Mouse (Mus musculus) lung, adult 18-20 months (tissue): ENCODE measurements around the gene Hbq1a.
A peak's percentile ranks its signal among the peaks of the same experiment; 100 is the strongest.
"Not testable (repeated sequence)": the region's sequence is repeated elsewhere in the genome, so short reads cannot be mapped to it uniquely, and the experiment has no call there.

Experiments
- DNase-seq, 2 experiments: peaks; one replicate each; pipeline ENCODE4 v3.0.0; 2022; ENCODE audit warnings: mixed read lengths in 2 of 2

Gene Hbq1a

DNA sequence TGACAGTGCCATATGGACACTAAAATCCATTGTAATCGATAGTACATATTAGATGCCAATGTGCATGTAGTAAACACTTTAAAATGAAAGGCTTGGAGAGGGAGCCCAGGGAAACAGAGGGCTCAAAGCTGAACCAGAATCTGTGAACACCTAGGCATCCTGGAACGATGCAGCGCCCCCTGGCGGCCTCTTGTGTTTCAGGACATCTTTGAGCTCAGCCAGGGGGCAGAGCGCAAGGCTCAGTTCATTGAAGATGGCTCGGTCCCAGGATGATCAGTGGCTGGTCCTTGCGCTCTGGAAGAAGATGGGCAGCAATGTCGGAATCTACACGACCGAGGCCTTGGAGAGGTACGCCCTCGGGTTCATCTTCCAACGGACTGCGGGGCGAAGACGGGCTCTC is at the start of gene Hbq1a:
Hbq1a (plus strand) TSS at position 205 of the 400 bp plus-strand sequence.
- peak in 1 of 2 experiments; percentile 28 for DNase-seq

GRCm38 (mm10) chr11:32250880-32251763 is 48.7 kb upstream of the Hbq1a start:
- DNase-seq, result no peak

DNA sequence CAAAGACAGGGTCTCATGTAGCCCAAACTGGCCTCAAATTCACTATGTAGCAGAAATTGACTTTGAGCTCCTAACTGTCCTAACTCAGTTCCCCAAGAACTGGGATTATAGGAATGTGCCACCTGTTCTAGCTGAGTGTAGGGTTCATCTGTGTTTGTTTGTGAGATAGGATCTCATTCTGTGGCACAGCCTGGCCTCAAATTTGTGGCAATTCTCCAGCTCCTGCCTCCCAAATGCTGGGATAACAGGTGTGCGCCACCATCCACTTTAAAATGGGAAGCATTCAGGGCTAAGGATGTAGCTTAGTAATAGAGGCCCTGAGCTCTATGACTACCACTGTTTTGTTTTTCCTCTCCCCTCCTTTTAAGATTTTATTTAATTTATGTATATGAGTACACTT is 46.7 kb upstream of the Hbq1a start:
- DNase-seq, result no peak

DNA sequence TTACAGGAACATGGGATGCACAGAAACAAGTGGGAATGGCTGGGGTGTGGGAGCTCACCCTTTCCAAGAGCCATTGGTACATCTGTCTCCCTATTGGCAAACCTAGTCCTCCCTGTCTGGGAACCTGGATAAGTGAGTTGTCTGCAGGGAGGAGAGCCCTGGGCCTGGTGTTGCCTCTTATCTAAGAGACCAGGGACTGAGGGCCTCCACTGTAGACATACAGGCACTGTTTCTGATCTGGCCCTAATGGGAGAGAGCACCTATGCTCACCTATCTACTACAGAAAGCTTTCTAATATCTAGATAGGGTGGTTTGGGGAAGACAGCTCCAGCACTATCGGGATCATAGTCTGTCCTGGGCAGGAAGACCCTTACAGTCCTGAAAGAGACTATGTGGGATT is 43.7 kb upstream of the Hbq1a start:
- DNase-seq, result no peak

DNA sequence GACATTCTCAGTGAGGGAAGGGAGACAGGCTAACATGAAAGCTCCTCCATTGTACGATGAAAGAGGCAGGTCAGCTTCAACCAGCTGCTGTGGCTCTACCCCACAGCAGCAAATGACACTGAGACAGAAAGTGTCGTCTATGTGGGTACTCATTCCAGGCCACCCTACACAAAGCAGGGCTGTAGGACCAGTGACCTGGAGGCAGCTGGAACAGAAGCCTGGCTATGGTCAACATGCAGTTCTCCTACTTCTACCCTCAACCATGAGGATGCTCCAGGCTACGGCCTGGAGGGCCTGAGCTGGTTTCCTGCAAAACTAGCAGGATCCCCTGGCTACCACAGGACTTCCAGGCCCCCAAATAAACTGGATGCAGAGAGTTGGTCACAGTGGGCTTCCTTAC is 43.3 kb upstream of the Hbq1a start:
- no peak for DNase-seq

DNA sequence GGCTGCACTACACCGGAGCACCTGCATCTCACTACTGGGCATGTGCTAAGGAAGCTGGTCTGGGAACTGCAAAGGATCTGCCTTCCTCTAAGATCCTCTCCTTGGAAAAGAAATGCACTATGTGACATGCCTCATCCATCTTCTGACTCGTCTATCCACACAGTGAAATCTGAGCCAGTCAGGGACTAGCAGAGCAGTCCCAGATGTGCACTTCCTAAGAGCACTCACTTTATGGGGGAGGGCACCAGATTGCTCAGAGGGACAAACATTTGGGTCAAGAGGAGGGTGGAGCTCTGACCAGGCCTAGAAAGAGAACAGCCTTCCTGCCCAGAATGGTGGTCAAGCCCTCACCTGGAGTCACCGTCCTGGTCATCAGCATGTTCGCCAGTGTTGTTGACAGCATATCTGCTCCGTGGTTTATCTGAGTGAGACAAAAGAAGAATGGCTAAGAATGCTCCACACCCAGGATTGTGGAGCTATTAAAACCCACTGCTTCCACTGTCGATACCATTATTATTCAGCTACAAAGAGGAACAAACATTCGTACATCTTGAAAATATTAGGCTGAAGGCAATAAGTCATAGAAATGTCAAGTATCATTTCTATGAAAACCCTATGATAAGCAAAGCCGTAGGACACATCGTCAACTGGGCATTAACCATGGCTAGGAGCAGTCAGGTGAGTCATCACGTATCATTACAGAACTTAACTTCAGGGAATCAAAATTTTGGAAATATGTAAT is 37.0 kb upstream of the Hbq1a start:
- no peak for DNase-seq

DNA sequence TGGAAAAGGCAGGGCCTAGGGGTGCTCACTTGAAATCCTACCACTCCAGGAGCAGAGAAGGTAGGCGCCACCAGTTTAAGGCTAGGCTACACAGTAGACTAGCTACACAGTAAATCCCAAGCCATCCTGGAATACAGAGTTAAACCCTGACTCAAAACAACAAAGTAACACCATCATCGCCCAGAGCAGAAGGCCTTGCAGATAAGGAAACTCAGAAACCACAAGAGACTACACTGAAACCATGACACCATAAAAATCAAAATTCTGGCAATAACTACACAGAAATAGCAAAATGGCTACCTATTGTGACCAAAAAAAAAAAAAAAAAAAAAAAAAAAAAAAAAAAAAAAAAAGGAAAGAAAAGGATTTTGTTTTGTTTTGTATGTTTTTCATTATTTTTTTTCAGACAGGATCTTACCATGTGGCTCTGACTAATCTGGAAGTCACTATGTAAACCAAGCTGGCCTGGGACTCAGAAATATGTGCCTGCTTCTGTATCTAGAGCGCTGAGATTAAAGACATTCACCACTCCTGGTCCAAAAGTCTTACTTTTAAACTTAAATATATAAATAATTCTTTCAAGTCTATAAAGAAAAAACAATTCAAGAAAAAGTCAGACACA is 34.6 kb upstream of the Hbq1a start:
- no peak for DNase-seq

DNA sequence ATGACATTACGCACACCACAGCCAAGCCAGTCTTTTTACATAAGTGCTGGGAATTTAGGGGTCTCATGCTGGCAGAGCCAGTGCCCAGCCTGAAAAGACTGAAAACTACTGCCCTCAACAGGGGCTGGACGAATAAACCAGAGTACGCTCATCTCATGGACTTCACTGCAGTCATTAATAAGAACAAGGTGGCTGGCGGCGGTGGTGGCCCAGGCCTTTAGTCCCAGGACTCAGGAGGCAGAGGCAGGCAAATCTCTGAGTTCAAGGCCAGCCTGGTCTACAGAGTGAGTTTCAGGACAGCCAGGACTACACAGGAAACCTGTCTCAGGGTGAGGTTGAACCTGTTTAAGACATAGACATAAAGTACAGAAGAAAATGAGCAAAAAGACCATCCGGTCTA is 33.7 kb upstream of the Hbq1a start:
- no peak for DNase-seq

GRCm38 (mm10) chr11:32266776-32267175 is 33.1 kb upstream of the Hbq1a start:
- DNase-seq, result no peak

DNA sequence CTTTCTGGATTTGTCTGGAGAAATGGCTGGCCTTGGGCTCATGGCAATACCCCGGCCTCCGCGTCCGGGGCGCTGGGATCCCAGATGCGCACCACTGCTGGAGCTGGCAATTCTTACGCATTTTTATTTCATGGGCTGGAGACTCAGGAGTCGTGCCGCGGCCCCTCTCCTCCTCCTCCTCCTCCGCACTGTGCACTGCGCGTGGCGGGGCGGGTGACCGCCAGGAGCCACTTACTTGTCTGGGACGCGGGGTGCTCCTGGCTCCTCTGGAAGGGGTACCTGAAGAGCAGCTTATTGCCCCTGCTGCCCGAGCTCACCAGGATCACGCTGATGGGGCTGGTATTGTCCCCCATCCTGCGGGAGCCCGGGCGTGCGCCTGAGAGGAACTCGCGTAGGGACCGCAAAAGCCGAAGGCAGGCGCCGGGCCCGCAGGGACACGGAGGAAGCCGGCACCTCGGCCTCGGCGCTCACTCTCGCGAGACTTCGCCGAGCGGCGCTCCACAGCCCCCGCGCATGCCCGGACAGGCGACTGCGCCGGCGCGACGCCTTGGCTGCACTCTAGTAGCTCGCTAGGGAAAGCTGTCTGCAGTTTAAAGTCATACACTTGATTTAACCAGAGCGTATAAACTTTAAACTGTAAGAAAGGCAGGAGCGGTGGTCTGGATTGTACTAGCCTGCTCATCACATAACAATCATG is 32.5 kb upstream of the Hbq1a start, which contains the start of gene Nprl3:
Nprl3 (minus strand) TSS at position 520 of the 697 bp plus-strand sequence.
- DNase-seq, result peak; percentile 95 to 96

DNA sequence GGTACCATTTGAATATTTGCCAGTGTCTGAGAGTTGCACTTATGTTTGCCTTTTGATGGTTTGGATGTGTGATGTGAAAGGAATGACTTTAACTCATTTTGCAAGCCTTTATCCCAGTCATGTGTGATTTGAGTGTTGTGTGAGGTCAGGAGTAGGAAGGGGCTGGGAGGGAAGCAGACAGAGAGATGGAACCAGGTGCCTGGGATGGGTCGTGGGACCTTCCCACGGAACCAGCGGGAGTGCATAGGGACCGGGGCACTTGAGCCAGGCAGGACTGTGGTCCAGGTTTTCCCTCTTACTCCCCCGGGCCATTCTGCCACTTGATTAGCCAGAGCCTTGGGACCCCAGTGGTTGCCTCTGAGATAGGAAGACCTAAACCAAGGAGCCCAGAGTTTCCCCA is 31.9 kb upstream of the Hbq1a start:
- DNase-seq, result no peak

DNA sequence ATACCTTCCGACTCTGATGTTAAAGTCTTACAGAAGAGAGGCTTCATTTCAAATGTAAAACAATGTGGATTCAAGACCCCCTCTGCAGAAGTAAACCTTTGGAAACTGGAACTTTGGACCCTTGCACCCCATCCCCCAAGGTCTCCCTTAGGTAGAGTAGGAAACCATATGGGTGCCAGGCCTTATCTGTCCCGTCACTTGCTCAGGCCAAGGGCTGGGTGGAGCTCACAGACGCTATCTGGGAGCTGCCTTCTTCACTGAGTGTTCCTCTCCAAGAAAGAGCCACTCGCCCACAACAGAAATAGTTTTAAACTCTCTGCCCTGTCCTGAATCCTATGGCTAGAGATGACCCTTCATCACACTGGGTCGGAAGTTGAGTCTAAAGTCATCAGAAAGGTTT is 30.9 kb upstream of the Hbq1a start:
- DNase-seq, result no peak

GRCm38 (mm10) chr11:32271178-32271577 is 28.7 kb upstream of the Hbq1a start:
- no peak for DNase-seq

DNA sequence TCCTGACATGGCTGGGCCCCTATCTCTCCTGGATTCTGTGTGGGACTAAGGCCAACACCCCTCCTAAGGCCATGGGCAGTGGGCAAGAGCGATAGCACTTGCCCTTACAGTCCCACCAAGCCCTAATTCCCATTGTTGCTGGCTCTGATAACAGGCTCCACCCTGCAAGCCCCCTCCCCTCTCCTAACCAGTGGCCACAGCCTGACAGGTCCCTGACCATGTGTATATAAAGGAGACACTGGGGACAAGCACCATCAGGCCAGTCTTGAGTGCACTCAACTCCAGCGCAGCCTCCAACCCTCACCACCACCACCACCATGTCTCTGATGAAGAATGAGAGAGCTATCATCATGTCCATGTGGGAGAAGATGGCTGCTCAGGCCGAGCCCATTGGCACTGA is 23.5 kb upstream of the Hbq1a start, which contains the start of gene Hba-x:
Hba-x (plus strand) TSS at position 54 of the 400 bp plus-strand sequence.
- no peak for DNase-seq

GRCm38 (mm10) chr11:32277736-32278457 is 22.0 kb upstream of the Hbq1a start:
- no peak for DNase-seq

GRCm38 (mm10) chr11:32278458-32278957 is 21.4 kb upstream of the Hbq1a start:
- no peak for DNase-seq

DNA sequence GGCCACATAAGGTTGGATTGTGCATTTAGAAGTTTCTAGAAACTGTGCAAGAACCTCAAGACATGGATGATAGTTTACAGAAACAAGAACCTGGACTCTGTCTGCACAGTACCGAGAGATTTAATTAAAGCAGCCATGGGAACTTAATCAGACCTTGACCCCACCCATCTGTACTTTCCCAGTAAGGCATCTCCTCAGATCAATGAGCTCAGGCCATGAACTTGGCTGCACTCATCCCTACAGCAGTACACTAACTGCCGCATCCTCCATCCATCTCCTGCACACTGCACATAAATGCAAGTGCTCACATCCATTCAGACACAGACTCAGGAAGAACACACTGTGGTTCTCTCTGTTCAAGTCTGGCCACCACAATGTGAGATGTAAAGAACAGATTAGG is 19.2 kb upstream of the Hbq1a start:
- no peak for DNase-seq

DNA sequence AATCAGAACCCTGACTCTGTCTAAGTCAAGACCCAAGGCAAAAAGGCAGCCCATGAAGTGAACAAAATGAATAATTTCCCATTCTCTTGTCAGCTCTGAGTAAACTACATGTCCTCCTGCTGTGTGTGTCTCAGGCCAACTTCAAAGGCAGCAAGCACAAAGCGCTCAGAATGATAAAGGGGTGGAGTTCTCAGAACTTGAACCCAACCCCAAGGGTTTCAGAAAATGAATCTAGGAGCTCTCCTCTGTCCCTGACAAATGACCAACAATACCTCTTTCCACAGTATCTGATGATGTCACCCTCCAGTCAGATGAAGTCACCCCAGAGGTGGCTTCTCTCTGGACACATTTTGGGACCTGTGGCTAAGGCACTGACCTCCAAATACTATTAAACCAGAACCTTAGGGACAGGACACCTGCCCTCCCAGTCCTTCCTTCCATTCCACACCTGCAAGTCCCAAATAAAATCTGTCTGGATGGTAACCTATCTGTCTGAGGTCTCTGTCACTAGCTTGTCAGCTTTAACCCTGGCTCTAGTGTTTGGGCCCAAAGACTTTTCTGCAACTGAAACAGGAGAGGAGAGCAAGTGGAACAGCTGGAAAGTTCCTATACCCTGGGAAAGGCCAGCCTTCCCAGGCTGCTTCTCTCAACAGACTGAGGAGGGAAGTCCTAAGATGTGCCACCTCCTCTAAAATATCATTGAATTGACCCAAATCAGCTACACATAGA is 18.3 kb upstream of the Hbq1a start:
- DNase-seq, result no peak

DNA sequence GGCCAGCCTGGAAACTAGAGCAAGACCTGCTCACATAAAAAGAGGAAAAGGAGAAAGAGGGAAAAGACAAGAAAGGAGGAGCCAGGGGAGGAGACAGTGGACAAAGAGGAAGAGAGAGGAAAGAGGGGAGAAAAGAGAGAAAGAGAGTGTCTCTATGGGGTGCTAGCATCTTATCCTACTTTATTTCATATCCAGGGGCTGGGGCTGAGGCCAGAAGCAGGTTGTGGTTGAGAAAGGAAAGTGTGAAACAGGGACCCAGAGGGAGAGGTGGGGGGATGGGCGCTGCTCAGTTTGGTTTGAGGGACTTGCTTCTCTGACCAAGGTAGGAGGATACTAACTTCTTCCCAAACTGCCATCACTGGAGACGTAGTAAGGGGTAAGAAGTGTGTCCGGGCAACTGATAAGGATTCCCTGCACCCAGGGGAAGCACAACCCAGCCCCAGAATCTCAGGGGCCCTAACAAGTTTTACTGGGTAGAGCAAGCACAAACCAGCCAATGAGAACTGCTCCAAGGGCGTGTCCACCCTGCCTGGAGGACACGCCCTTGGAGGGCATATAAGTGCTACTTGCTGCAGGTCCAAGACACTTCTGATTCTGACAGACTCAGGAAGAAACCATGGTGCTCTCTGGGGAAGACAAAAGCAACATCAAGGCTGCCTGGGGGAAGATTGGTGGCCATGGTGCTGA is 16.6 kb upstream of the Hbq1a start, which contains the start of gene Hba-a1:
Hba-a1 (plus strand) TSS at position 421 of the 687 bp plus-strand sequence.
- not testable (repeated sequence) for DNase-seq

DNA sequence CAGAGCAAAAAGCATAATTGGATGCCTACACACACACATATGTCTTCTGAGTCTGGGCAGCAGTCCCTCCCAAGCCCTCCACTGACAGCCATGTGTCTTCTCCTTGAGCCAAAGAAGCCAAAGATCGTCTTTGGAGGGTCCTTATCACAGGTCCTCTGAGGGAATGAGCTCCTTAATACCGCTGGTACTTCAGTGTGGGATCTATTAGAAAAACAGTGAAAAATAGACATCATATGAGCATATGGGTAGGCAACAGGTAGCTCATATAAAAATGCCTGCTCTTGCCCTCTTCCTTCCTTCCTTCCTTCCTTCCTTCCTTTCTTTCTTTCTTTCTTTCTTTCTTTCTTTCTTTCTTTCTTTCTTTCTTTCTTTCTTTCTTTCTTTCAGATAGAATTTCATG is 15.3 kb upstream of the Hbq1a start:
- DNase-seq, result not testable (repeated sequence)
